Mouse (Mus musculus): ENCODE measurements around the gene Prkag3. TPM values are rescaled to one million over a fixed set of nuclear protein-coding genes. Genes with fewer than 3 reads are reported as not detected.

The Prkag3 gene
- polyA plus RNA-seq, 1 experiment from 2014 or later = not detected

- Histone ChIP-seq H3K4me1 (ENCODE audit: control insufficient read depth, insufficient read depth, low read length) (no peaks in the 10 kb centered on the region), H3K27me3 (ENCODE audit: control insufficient read depth, insufficient read depth, low read depth, low read length) (no peaks in the 10 kb centered on the region), H3K4me3 (ENCODE audit: low read depth, low read length) (no peak overlapping the region), H3K4me2 (ENCODE audit: low read length) (no peak overlapping the region), H3K9me3 (replicated peaks; ENCODE audit: control insufficient read depth, low read length, poor library complexity, severe bottlenecking) (no peaks in the 10 kb centered on the region), H3K9ac (ENCODE audit: low read depth, low read length) (no peak overlapping the region), H3K27ac (ENCODE audit: low read length) (no peak overlapping the region), H3K36me3 (ENCODE audit: control insufficient read depth, insufficient read depth, low read length) (peaks cover 51% of the 10 kb centered on the region)
- 97% methylated on average over 4 of the region's 4 CpGs for WGBS
- ATAC-seq = no peak
Measured at GRCm38 (mm10) chr1:74695836-74696235, 53.2 kb downstream of the Prkag3 start.

- H3K27ac ChIP-seq (ENCODE audit: low read length) = no peak overlapping the region
- H3K4me3 ChIP-seq (ENCODE audit: low read depth, low read length) = no peak overlapping the region
- H3K27me3 ChIP-seq (ENCODE audit: control insufficient read depth, insufficient read depth, low read depth, low read length) = no peaks in the 10 kb centered on the region
- WGBS = 93% methylated on average over 8 of the region's 8 CpGs
- H3K36me3 ChIP-seq (ENCODE audit: control insufficient read depth, insufficient read depth, low read length) = peaks cover 64% of the 10 kb centered on the region
- H3K9me3 ChIP-seq (replicated peaks; ENCODE audit: control insufficient read depth, low read length, poor library complexity, severe bottlenecking) = no peaks in the 10 kb centered on the region
- no peak overlapping the region for H3K4me2 ChIP-seq (ENCODE audit: low read length)
- H3K9ac ChIP-seq (ENCODE audit: low read depth, low read length) = no peak overlapping the region
- no peak for ATAC-seq
- H3K4me1 ChIP-seq (ENCODE audit: control insufficient read depth, insufficient read depth, low read length) = no peaks in the 10 kb centered on the region
Measured at GRCm38 (mm10) chr1:74693891-74694583, 55.0 kb downstream of the Prkag3 start.

Other genes starting within 250 kb of the Prkag3 start
- 47.7 and 48.9 TPM in 2 replicates for gene Cnot9, start 243.2 kb downstream of the Prkag3 start, polyA plus RNA-seq (2015; fragmentation: Nextera tagmentation; extraction: Ambion mirVana)
- gene Plcd4, start 206.3 kb downstream of the Prkag3 start, polyA plus RNA-seq (2015; fragmentation: Nextera tagmentation; extraction: Ambion mirVana) = 7.4 and 7.5 TPM in 2 replicates
- 27.3 and 28.1 TPM in 2 replicates for gene Usp37, start 204.9 kb downstream of the Prkag3 start, polyA plus RNA-seq (2015; fragmentation: Nextera tagmentation; extraction: Ambion mirVana)
- gene Zfp142, start 161.0 kb downstream of the Prkag3 start, polyA plus RNA-seq (2015; fragmentation: Nextera tagmentation; extraction: Ambion mirVana) = 7.6 and 8.8 TPM in 2 replicates
- 23.1 and 23.2 TPM in 2 replicates for gene Bcs1l, start 160.9 kb downstream of the Prkag3 start, polyA plus RNA-seq (2015; fragmentation: Nextera tagmentation; extraction: Ambion mirVana)
- 45.1 and 48.5 TPM in 2 replicates for gene Rnf25, start 147.8 kb downstream of the Prkag3 start, polyA plus RNA-seq (2015; fragmentation: Nextera tagmentation; extraction: Ambion mirVana)
- 19.1 and 25.3 TPM in 2 replicates for gene Stk36, start 147.8 kb downstream of the Prkag3 start, polyA plus RNA-seq (2015; fragmentation: Nextera tagmentation; extraction: Ambion mirVana)
- gene Ttll4, start 87.5 kb downstream of the Prkag3 start, polyA plus RNA-seq (2015; fragmentation: Nextera tagmentation; extraction: Ambion mirVana) = 9.9 and 15.5 TPM in 2 replicates
- 1.8 and 2.8 TPM in 2 replicates for gene Cyp27a1, start 35.6 kb downstream of the Prkag3 start, polyA plus RNA-seq (2015; fragmentation: Nextera tagmentation; extraction: Ambion mirVana)
- gene Wnt6, start 22.7 kb upstream of the Prkag3 start, polyA plus RNA-seq (2015; fragmentation: Nextera tagmentation; extraction: Ambion mirVana) = 3.6 and 4.2 TPM in 2 replicates
- gene Wnt10a, start 42.3 kb upstream of the Prkag3 start, polyA plus RNA-seq (2015; fragmentation: Nextera tagmentation; extraction: Ambion mirVana) = 0.10 and 0.47 TPM in 2 replicates
- gene Cdk5r2, start 105.7 kb upstream of the Prkag3 start, polyA plus RNA-seq (2015; fragmentation: Nextera tagmentation; extraction: Ambion mirVana) = 8.1 and 9.7 TPM in 2 replicates
- 1.6 and 2.9 TPM in 2 replicates for gene Fev, start 136.2 kb upstream of the Prkag3 start, polyA plus RNA-seq (2015; fragmentation: Nextera tagmentation; extraction: Ambion mirVana)
- gene Cryba2, start 143.9 kb upstream of the Prkag3 start, polyA plus RNA-seq (2015; fragmentation: Nextera tagmentation; extraction: Ambion mirVana) = 0.45 and 0.51 TPM in 2 replicates
- gene Cfap65, start 186.4 kb upstream of the Prkag3 start, polyA plus RNA-seq (2015; fragmentation: Nextera tagmentation; extraction: Ambion mirVana) = 1.3 and 1.4 TPM in 2 replicates
- 0.16 and 0.32 TPM in 2 replicates for gene Ihh, start 202.5 kb upstream of the Prkag3 start, polyA plus RNA-seq (2015; fragmentation: Nextera tagmentation; extraction: Ambion mirVana)

Data from midbrain, embryonic 16.5 days (tissue).